Mouse (Mus musculus) midbrain, embryonic 11.5 days (tissue): ENCODE data around the gene Gm6460. TPM values are rescaled to one million over a fixed set of nuclear protein-coding genes. Genes with fewer than 3 reads are reported as not detected.
"Not testable (repeated sequence)": the region's sequence is repeated elsewhere in the genome, so short reads cannot be mapped to it uniquely, and the experiment has no call there.

Experiments used
- ATAC-seq: fragments of 200-750 bp; cut with Nextera tagmentation; 2 replicates; pipeline ENCODE4 v1.8.0; 2017; ENCODE audit warnings: moderate TSS enrichment, moderate library complexity; ENCODE audit not compliant: low FRiP score
- DNase-seq: peaks from one replicate; pipeline ENCODE4 v3.0.0; 2015; ENCODE audit warnings: low spot score; ENCODE audit errors: missing footprints
- H3K27ac ChIP-seq: fragments of 300-500 bp; sonication (generic); 2 replicates; pipeline ENCODE4 v1.5.1; 2014; ENCODE audit warnings: low read depth, low read length
- H3K27me3 ChIP-seq: fragments of 300-500 bp; sonication (generic); 2 replicates; pipeline ENCODE4 v1.6.1; 2014; ENCODE audit warnings: mild to moderate bottlenecking, low read length, moderate library complexity, mixed read lengths; ENCODE audit not compliant: control insufficient read depth, insufficient read depth
- H3K36me3 ChIP-seq: fragments of 300-500 bp; sonication (generic); 2 replicates; pipeline ENCODE4 v1.6.1; 2014; ENCODE audit warnings: mild to moderate bottlenecking, low read length, moderate library complexity, mixed read lengths; ENCODE audit not compliant: control insufficient read depth, insufficient read depth
- H3K4me1 ChIP-seq: fragments of 300-500 bp; sonication (generic); 2 replicates; pipeline ENCODE4 v1.6.1; 2014; ENCODE audit warnings: low read length; ENCODE audit not compliant: control insufficient read depth, insufficient read depth
- H3K4me2 ChIP-seq: fragments of 300-500 bp; sonication (generic); 2 replicates; pipeline ENCODE4 v1.6.1; 2014; ENCODE audit warnings: mild to moderate bottlenecking, moderate library complexity
- H3K4me3 ChIP-seq: fragments of 300-500 bp; sonication (generic); 2 replicates; pipeline ENCODE4 v1.5.1; 2014; ENCODE audit warnings: low read depth, low read length
- H3K9ac ChIP-seq: fragments of 300-500 bp; sonication (generic); 2 replicates; pipeline ENCODE4 v1.6.1; 2014; ENCODE audit warnings: low read length
- H3K9me3 ChIP-seq: fragments of 300-500 bp; sonication (generic); 2 replicates; pipeline ENCODE4 v1.6.1; 2016; ENCODE audit warnings: low read length; ENCODE audit not compliant: control insufficient read depth
- WGBS: fragments of 180-500 bp; shearing (Covaris S2); extraction: QIAGEN DNeasy Blood & Tissue Kit; methylation state at CpG from one replicate; pipeline ENCODE4 v1.1.7; 2014; 5-methylcytosine and 5-hydroxymethylcytosine counted together
- polyA plus RNA-seq: library from polyadenylated mRNA; unstranded; fragments of >200 nt; fragmentation: Nextera tagmentation; extraction: Ambion mirVana; gene quantifications from 2 replicates; pipeline ENCODE4 v1.2.1, GENCODE M21; 2014

Gm6460 gene
- polyA plus RNA-seq: not detected in 2 replicates

- WGBS: no CpG with 5 or more reads among the region's 3 CpGs
- H3K4me2 ChIP-seq, H3K4me1 ChIP-seq, H3K36me3 ChIP-seq, H3K9ac ChIP-seq, ATAC-seq, H3K9me3 ChIP-seq, H3K27ac ChIP-seq, DNase-seq, H3K4me3 ChIP-seq, H3K27me3 ChIP-seq: not testable (repeated sequence)
Observed at GRCm38 (mm10) chr5:11594613-11595012, at the start of gene Gm6460. Gm6460 (plus strand) TSS chr5:11594913.

Other genes starting within 250 kb of the Gm6460 start
- not detected in 2 replicates for gene Gm8897, start 178.5 kb upstream of the Gm6460 start, polyA plus RNA-seq
- gene Gm8906, start 92.2 kb upstream of the Gm6460 start, polyA plus RNA-seq: not detected in 2 replicates
- gene Gm8922, start 87.0 kb downstream of the Gm6460 start, polyA plus RNA-seq: not detected in 2 replicates
- gene Gm8926, start 175.6 kb downstream of the Gm6460 start, polyA plus RNA-seq: not detected in 2 replicates